Mouse (Mus musculus) intestine, postnatal 0 days (tissue): ENCODE results near the gene Dcaf6. TPM values are rescaled to one million over a fixed set of nuclear protein-coding genes. Genes with fewer than 3 reads are reported as not detected.

Experiments used
- ATAC-seq: fragments of 200-750 bp; cut with Nextera tagmentation; 2 replicates; pipeline ENCODE4 v1.8.0; 2017; ENCODE audit warnings: mild to moderate bottlenecking, moderate TSS enrichment, moderate library complexity
- H3K27ac ChIP-seq: fragments of 300-500 bp; sonication (generic); 2 replicates; pipeline ENCODE4 v1.5.1; 2014; ENCODE audit warnings: mild to moderate bottlenecking, low read depth, low read length, moderate library complexity
- H3K27me3 ChIP-seq: fragments of 300-500 bp; sonication (generic); replicated peaks from 2 replicates; pipeline ENCODE4 v1.6.1; 2014; ENCODE audit warnings: low read length, mixed read lengths; ENCODE audit not compliant: control insufficient read depth, insufficient read depth
- H3K36me3 ChIP-seq: fragments of 300-500 bp; sonication (generic); 2 replicates; pipeline ENCODE4 v1.6.1; 2014; ENCODE audit warnings: mild to moderate bottlenecking, moderate library complexity; ENCODE audit not compliant: control insufficient read depth, insufficient read depth
- H3K4me1 ChIP-seq: fragments of 300-500 bp; sonication (generic); replicated peaks from 2 replicates; pipeline ENCODE4 v1.6.1; 2014; ENCODE audit warnings: antibody characterized with exemption, low read length, mixed read lengths; ENCODE audit not compliant: control insufficient read depth, insufficient read depth
- H3K4me2 ChIP-seq: fragments of 300-500 bp; sonication (generic); replicated peaks from 2 replicates; pipeline ENCODE4 v1.6.1; 2014; ENCODE audit warnings: low read depth, mild to moderate bottlenecking, moderate library complexity
- H3K4me3 ChIP-seq: fragments of 300-500 bp; sonication (generic); 2 replicates; pipeline ENCODE4 v1.5.1; 2014; ENCODE audit warnings: low read depth, low read length
- H3K9ac ChIP-seq: fragments of 300-500 bp; sonication (generic); 2 replicates; pipeline ENCODE4 v1.6.1; 2014; ENCODE audit warnings: mild to moderate bottlenecking, low read depth, low read length
- H3K9me3 ChIP-seq: fragments of 300-500 bp; sonication (generic); 2 replicates; pipeline ENCODE4 v1.6.1; 2016; ENCODE audit warnings: mixed run types; ENCODE audit not compliant: control insufficient read depth
- CTCF ChIP-seq: sonication (generic); IDR thresholded peaks from 2 replicates; pipeline ENCODE4 v1.5.1; 2016; ENCODE audit warnings: low read depth, mild to moderate bottlenecking, control low read depth, antibody characterized with exemption, moderate library complexity
- WGBS: fragments of 180-500 bp; shearing (Covaris S2); extraction: QIAGEN DNeasy Blood & Tissue Kit; methylation state at CpG from one replicate; pipeline ENCODE4 v1.1.7; 2014; 5-methylcytosine and 5-hydroxymethylcytosine counted together
- polyA plus RNA-seq: library from polyadenylated mRNA; unstranded; fragments of >200 nt; fragmentation: Nextera tagmentation; extraction: Ambion mirVana; gene quantifications from 2 replicates; pipeline ENCODE4 v1.2.1, GENCODE M21; 2015

The Dcaf6 gene
- polyA plus RNA-seq, 1 experiment from 2014 or later = 8.2 TPM

DNA sequence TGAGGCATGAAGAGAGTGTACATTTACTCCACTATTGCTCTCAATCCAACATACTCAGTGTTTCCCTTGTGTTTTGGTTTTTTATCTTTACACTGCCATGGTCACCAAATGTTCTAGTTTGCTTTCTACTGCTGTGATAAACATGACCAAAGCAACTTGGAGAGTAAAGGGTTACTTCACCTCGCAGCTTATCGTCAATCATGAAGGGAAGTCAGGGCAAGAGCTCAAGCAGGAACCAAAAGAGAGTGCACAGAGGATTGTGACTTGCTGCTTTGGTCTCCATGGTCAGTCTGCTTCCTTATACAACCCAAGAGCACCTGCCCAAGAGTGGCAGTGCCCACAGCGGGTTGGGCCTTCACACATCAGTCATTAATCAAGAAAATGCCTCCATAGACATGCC, 65.4 kb downstream of the Dcaf6 start:
- H3K4me3 ChIP-seq = no peak overlapping the region
- H3K27me3 ChIP-seq = no peaks in the 10 kb centered on the region
- peaks cover 3% of the 10 kb centered on the region; the same call in 1 of the 2 replicates for H3K36me3 ChIP-seq
- no peak overlapping the region for H3K9ac ChIP-seq
- WGBS = 61% methylated on average over 3 of the region's 3 CpGs
- H3K9me3 ChIP-seq = no peaks in the 10 kb centered on the region
- H3K4me1 ChIP-seq = no peaks in the 10 kb centered on the region
- no peak for TF ChIP-seq CTCF
- no peak overlapping the region for H3K4me2 ChIP-seq
- no peak overlapping the region for H3K27ac ChIP-seq
- no peak for ATAC-seq

DNA sequence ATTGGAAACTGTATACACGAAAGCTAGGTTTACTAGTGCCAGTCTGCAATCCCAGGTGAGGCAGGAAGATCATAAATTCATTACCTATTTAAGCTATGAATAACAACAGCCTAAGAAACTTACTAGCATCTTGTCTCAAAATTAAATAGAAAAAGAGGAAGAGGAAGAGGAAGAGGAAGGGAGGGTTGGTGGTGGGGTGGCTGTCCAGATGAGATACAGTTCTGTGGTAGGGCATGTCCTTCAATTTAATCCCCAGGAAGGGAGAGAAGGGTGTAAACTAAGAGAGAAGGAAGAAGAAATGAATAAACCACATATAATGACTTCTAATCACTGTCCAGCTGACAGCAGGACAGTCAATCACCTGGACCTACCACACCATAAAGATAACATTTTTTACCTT, 67.2 kb downstream of the Dcaf6 start:
- H3K27ac ChIP-seq = no peak overlapping the region
- H3K27me3 ChIP-seq = no peaks in the 10 kb centered on the region
- no peak for ATAC-seq
- no peak overlapping the region for H3K9ac ChIP-seq
- H3K4me2 ChIP-seq = no peak overlapping the region
- peaks cover 3% of the 10 kb centered on the region; the same call in 1 of the 2 replicates for H3K36me3 ChIP-seq
- no peak for TF ChIP-seq CTCF
- no peaks in the 10 kb centered on the region for H3K9me3 ChIP-seq
- no peak overlapping the region for H3K4me3 ChIP-seq
- 85% methylated on average over 1 of the region's 1 CpGs for WGBS
- H3K4me1 ChIP-seq = no peaks in the 10 kb centered on the region

DNA sequence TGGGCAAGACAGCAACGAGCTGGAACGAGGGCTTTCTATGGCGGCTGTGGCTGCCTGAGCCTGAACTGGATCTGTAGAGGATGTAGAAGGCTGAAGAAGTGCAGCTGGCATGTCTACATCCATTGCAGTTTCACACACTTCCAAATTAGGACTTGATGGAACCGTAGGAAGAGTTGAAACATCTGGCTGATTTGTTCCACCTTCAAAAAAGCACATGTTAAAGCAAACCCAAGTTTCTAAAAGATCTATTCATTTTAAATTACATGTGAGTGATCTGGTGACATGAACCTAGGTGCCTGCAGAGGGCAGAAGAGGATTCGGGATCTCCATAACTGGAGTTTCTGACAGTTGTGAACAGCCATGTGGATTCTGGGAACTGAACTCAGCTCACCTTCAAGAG, 71.6 kb downstream of the Dcaf6 start:
- H3K36me3 ChIP-seq = peaks cover 13% of the 10 kb centered on the region
- H3K4me3 ChIP-seq = no peak overlapping the region
- H3K4me1 ChIP-seq = no peaks in the 10 kb centered on the region
- H3K27me3 ChIP-seq = no peaks in the 10 kb centered on the region
- H3K27ac ChIP-seq = no peak overlapping the region
- 67% methylated on average over 5 of the region's 5 CpGs for WGBS
- ATAC-seq = no peak
- H3K9me3 ChIP-seq = no peaks in the 10 kb centered on the region
- TF ChIP-seq CTCF = peak; percentile 62
- no peak overlapping the region for H3K9ac ChIP-seq
- no peak overlapping the region for H3K4me2 ChIP-seq

DNA sequence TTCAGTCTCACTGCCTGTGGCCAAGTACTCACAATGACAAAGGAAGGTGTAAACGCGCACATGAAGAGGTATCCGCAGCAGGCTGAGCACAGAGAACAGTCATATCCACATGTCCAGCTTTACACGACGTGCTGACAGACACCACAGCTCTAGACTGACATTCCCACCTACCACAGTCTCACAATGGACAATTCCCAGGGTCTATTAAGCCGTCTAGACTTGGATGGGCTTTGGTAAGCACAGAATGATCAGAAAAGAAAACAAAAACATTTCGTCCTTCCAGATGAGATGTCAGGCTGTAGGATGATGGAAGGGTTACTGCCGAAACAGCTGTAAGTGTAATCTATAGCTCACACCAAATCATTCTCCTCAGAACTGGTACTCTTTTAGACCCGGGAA, 73.8 kb downstream of the Dcaf6 start:
- Histone ChIP-seq H3K27ac (no peak overlapping the region), H3K9ac (no peak overlapping the region), H3K4me3 (no peak overlapping the region), H3K4me2 (no peak overlapping the region), H3K4me1 (no peaks in the 10 kb centered on the region), H3K9me3 (no peaks in the 10 kb centered on the region), H3K27me3 (no peaks in the 10 kb centered on the region), H3K36me3 (peaks cover 9% of the 10 kb centered on the region)
- ATAC-seq = no peak
- TF ChIP-seq CTCF = no peak
- 85% methylated on average over 9 of the region's 9 CpGs for WGBS

DNA sequence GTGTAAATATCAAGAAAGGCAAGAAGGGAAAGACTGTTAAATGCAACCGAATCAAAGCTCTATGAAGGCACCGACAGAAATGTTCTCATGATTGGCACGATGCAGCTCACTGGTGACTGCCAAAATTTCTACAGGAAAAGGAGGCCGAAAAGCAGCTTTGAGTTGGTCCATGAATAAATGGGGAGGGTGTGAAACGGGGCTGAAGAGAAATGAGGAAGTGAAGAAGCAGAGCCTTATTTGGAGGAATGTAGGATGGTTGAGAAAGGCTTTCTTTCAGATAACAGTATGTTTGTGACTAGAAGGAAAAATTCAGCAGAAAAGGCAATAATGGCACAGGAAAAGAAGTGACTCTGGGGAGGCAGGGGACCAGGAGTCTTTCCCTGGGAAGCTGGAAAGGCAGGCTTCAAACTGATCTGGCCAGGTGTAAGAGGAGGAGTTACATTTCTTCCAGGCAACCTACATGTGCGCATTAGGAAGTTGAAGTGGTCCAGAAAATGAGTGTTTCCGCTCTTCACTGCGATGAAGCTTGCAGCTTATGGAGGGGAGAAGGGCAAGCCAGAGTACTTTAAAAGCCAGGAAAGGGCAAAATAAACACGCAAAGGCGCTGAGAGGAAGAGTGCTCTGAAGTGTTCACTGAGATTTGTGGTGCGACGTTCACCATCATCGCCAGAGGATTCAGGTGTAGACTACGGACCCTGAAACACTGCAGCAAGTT, 74.3 kb downstream of the Dcaf6 start:
- H3K9ac ChIP-seq = no peak overlapping the region
- H3K4me2 ChIP-seq = no peak overlapping the region
- no peaks in the 10 kb centered on the region for H3K9me3 ChIP-seq
- H3K4me1 ChIP-seq = no peaks in the 10 kb centered on the region
- no peak for ATAC-seq
- 87% methylated on average over 14 of the region's 14 CpGs for WGBS
- H3K4me3 ChIP-seq = no peak overlapping the region
- H3K36me3 ChIP-seq = peaks cover 9% of the 10 kb centered on the region
- H3K27me3 ChIP-seq = no peaks in the 10 kb centered on the region
- TF ChIP-seq CTCF = no peak
- no peak overlapping the region for H3K27ac ChIP-seq

DNA sequence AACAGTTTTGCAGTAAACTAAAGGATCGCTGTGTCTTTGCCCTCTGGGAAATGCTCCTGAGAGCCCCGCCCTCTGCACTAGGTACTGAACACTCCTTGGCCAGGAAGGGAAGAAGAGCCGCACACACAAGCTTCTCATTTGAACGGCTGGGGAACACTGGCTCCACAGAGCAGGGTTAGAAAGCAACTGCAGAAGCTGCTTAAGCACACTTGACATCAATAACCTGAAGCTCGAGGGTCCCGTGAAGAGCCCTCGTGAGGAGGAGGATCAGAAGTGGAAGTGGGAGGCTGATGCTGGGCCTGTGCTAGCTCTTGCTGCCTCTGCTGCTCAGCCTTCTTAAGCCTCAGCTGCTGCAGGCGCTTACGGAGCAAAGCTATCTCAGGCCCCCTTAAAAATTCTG, 86.4 kb downstream of the Dcaf6 start:
- Histone ChIP-seq H3K27me3 (no peaks in the 10 kb centered on the region), H3K9ac (no peak overlapping the region), H3K4me3 (no peak overlapping the region), H3K27ac (no peak overlapping the region), H3K4me1 (no peaks in the 10 kb centered on the region), H3K36me3 (peaks cover 5% of the 10 kb centered on the region; the same call in 1 of the 2 replicates), H3K9me3 (no peaks in the 10 kb centered on the region), H3K4me2 (peak overlapping the region; percentile 13; the same call in 1 of the 2 replicates)
- TF ChIP-seq CTCF = no peak
- ATAC-seq = no peak
- WGBS = 56% methylated on average over 9 of the region's 9 CpGs
